Mouse (Mus musculus) adrenal gland, adult 8-10 months (tissue): ENCODE results near the gene Lif. TPM values are rescaled to one million over a fixed set of nuclear protein-coding genes. Genes with fewer than 3 reads are reported as not detected.

ENCODE experiments used
- DNase-seq: peaks from one replicate; pipeline ENCODE4 v3.0.0; 2022
- total RNA-seq, 4 experiments: library from RNA; stranded (reverse); gene quantifications; 2 replicates each; pipeline ENCODE4 v1.2.4; 2022

Gene Lif
- total RNA-seq, 4 experiments from 2014 or later: 0.15 to 1.0 (median 0.34) TPM; not detected in 1

GRCm38 (mm10) chr11:4299191-4299590, 41.8 kb downstream of the Lif start:
- no peak for DNase-seq

DNA sequence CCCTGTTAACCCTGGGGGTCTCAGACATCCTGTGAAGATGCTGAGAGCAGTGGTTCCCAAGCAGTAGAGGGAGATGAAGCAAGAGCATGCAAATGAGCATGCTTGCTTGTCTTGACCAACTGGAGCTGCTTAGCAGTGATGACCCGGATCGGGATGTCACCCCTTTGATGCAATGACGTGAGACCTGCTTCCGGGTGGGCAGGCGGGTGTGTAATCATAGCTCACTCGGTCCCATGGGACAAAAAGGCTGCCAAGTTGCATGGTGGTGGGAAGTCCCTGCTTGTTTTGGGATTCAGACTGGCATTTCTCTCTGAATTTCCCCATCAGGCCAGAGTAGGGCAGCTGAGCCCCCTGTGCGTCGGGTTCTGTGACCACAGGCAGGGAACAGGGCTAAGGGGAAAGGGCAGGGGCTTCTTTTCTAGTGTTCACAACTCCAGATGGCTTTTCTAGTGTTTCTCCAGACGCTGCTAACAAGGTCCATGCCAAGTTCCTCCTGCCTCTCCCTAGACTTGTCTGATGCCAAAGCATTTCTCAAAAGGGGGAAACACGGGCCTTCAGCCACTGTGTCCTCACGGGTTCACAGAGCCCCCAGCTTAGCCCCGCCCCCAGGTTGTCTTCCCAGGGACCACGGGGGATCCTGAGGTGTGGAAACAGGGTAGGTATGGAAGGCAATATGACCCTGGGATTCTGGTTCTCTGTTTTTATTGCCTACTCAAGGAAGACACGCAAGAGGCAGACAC, 42.5 kb downstream of the Lif start:
- no peak for DNase-seq

GRCm38 (mm10) chr11:4300683-4301082, 43.3 kb downstream of the Lif start:
- no peak for DNase-seq

GRCm38 (mm10) chr11:4302363-4302913, 45.1 kb downstream of the Lif start:
- no peak for DNase-seq

GRCm38 (mm10) chr11:4303033-4303432, 45.7 kb downstream of the Lif start:
- DNase-seq: no peak

DNA sequence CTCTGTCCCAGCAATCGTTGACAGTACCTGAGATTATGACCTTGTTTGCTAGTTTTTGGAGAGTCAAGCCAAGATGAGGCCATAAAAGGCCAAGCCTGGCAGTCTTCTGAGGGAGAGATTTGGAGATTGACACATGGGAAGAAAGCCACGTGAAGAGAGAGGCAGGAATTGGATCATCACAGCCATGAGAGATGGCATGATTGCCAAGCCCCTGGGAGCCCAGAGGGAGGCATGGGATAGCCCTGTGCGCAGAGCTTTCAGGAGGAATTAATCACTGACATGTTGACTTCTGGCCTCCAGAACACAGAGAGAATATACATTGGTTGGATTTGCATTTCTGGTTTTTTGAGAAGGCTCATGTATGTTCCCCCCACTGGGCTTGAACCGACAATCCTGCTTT, 46.8 kb downstream of the Lif start:
- DNase-seq: no peak

DNA sequence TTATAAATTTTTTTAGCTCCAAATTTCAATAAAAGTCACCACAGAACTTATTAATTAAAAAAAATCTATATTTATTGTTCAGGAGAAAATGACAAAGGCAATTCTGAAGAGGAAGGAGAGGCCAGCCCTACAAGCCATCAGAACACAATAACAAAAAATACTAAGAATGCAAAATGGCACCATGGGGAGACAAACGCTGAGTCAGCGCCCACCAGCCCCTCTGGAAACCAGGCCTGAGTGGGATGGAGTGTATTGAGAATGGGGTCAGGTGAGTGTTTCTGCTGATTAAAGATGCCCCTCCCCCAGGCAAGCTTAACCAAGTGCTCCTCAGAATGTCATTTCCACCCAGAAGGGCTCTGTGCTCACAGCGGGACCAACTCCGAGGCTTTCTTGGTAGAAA, 47.7 kb downstream of the Lif start:
- DNase-seq: no peak

DNA sequence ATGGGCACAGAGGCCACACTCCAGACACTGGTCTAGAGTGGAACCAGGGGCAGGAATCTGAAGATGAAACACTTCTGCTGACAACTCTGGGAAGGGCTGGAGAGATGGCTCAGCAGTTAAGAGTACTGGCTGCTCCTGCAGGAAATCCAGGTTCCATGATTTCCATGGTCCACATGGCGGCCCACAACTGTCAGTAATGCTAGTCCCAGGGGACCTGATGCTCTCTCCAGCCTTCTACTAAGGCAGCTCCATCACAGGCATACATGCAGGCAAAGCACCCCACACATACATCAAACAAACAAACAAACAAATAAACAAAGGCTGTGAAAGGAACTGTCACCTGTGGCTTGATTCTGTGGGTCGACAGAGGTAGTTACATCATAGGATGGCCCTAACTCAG, 48.7 kb downstream of the Lif start:
- DNase-seq: no peak

DNA sequence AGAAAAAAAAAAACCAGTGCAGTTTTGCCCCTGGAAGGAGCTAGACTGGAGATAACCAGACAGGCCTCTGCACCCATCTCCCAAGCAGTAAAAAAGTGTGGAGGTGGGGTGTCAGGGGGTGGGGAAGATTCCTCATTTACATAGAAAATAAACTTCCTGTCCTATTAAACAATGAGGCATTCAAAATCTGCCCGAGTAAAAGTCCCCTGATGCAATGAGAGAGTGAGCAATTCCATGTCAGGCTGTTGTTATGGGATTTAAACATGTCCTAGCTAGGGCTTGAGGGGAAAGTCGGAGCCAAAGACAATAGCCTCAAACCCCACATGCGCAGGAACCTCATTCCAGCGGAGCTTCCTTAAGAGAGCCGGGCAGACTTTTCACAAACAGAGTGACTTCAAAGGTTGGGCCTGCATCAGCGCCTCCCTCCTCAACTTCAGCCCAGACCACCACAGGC, 50.7 kb downstream of the Lif start:
- no peak for DNase-seq

DNA sequence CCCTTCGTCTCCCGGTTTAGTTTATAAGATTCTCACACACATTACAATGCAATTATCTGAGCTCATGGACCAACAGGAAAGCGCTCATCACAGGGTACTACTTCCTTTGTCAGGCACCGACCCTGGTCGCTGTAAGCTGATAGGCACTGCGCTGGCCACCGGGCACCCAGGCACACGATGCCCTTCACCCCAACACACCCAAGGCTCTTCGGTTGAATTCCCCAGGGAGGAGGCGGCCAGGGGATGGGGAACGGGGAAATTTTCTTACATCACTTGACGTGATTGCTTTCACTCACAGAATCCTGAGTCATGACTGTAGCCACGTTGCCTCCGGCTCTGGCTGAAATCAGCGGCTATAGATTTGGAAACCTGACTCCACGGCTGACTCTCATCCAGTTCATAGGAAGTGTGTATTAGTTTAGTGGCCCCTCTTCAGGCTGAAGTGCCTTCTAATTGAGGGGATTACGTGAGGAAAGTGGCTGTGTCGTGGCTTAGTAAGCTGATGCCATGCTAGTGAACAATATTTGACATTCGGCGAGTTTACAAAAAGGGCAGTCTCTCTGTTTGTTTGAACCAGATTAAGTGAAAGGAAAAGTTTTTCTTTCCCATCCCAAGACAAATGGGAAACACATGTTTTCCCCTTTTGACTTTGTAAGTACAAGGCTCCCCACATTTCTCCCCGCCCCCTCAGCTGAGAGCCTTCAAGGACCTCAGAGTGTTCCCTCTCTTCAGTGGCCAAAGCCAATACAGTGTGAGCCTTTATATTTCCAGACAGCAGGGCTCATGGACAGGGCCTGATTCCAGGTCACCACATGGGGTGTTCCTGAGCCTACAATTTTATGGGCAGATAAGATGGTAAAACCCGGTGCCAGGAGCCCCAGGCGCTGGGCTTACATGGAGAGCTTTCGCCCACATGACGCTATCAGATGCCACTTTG, 51.4 kb downstream of the Lif start:
- DNase-seq: no peak

DNA sequence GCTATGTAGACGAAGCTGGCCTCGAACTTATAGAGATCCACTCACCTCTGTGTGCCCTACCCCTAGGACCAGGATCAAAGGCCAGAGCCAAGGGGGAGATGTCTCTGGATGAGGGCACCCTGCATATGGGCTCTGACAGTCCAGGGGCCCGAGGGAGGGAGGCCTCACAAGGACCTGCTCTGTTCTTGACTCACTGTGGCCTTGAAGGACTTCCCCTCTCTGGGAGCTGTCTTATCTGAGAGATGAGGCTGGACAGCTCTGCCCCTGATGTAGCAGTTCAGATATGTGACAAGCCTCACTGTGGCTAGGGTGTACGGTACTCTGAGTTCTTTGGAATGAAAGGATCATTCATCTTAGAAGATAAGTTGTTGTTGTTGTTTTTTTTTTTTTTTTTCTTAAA, 52.3 kb downstream of the Lif start:
- no peak for DNase-seq

GRCm38 (mm10) chr11:4310324-4310723, 53.0 kb downstream of the Lif start:
- DNase-seq: no peak

DNA sequence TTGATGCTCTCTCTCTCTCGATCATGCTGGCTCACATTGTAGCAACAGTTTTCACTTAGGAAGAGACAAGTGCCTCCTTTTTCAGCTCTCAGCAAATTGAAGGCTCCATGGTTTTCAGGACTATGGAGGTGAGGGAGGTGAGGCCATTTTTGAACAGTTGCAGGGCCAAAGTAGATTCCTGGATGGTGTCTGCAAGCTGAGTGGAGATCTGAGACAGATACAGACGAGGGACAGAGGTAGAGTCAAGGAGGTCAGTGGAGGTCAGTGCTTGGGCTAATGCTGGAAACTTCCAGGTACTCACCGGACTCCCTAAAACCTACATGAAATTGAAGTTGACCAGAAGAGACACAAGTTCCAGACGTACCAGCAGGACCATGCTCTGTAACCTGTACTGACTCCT, 54.8 kb downstream of the Lif start:
- DNase-seq: no peak

DNA sequence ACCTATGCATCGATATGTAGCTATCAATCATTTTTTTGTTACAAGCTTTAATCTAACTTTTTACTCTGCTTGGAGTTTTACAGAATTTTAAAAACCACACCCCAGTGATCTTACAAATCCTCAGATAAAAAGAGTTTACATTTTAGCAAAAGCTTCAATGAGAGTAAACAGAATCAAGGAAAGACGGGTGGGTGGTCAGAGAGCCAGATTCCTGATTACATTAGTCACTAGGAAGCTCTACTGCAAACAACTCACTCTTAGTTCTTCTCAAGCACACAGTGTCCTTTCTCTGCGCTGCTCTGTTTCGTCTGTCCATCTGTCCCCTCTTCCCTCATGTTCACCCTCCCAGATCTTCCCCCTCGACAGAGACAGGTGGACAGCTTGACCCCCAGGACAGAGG, 59.9 kb downstream of the Lif start:
- no peak for DNase-seq

- DNase-seq: no peak
Measured at GRCm38 (mm10) chr11:4318011-4318410, 60.7 kb downstream of the Lif start.

DNA sequence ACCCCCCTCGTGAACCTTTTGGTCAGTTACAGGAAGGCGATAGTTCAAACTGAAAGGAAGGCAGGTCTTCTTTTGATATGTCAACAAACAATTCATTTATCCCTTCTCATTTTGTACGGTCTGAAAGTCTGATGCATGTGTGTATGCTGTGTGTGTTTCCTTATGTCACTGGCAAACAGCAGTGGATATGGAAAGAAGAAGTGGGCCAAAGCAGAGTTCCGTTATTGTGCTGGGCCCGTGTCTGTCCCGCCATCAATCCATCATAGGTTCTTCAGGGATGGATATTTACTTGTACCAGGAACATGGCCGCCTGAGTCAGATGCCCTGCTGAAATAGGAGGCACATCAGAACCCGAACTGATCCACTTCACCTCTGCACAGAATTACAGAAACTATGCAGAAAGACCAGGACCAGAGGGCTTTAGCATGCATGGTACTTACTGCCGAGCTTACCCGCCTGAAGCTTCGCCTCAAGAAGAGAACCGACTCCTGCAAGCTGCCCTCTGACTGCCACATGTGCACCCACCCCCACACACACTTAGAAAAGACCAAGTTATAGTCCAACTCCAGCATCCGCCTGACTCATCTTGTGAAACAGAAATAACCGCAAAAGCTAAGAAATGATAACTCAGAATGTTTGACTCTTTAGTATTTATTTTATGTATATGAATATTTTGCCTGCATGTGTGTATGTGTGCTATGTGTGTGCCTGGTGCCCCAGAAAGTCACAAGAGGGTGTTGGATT, 62.0 kb downstream of the Lif start:
- DNase-seq: no peak

GRCm38 (mm10) chr11:4320876-4321275, 63.5 kb downstream of the Lif start:
- DNase-seq: no peak

Other genes starting within 250 kb of the Lif start
- gene Sec14l4, start 226.1 kb upstream of the Lif start, total RNA-seq: 1 to 10 TPM in 2 of 4 experiments, under 1 TPM in 1, not detected in 1; 0.59 to 5.1 (median 3.8) TPM
- under 1 TPM in 1 of 4 experiments, not detected in 3; 0.34 TPM for gene Sec14l3, start 192.7 kb upstream of the Lif start, total RNA-seq
- gene Mtfp1, start 162.1 kb upstream of the Lif start, total RNA-seq: 10 to 100 TPM; 17.5 to 21.4 (median 18.9) TPM
- 1 to 10 TPM; 2.0 to 3.3 (median 2.4) TPM for gene Sec14l2, start 134.1 kb upstream of the Lif start, total RNA-seq
- 10 to 100 TPM; 28.2 to 38.2 (median 33.1) TPM for gene Rnf215, start 122.4 kb upstream of the Lif start, total RNA-seq
- gene Ccdc157, start 97.3 kb upstream of the Lif start, total RNA-seq: 10 to 100 TPM; 11.8 to 22.5 (median 15.3) TPM
- 10 to 100 TPM; 40.4 to 61.5 (median 48.4) TPM for gene Sf3a1, start 97.2 kb upstream of the Lif start, total RNA-seq
- gene Tbc1d10a, start 70.8 kb upstream of the Lif start, total RNA-seq: 10 to 100 TPM; 18.6 to 24.7 (median 21.9) TPM
- gene Castor1, start 39.3 kb upstream of the Lif start, total RNA-seq: 1 to 10 TPM; 3.1 to 6.1 (median 4.2) TPM
- gene Osm, start 21.1 kb upstream of the Lif start, total RNA-seq: under 1 TPM in 2 of 4 experiments, not detected in 2; 0.24 to 0.25 TPM
- 1 to 10 TPM in 2 of 4 experiments, under 1 TPM in 1, not detected in 1; 0.62 to 1.9 (median 1.5) TPM for gene Hormad2, start 183.5 kb downstream of the Lif start, total RNA-seq